Mouse (Mus musculus): Measurements from ENCODE around the gene Ihh. TPM values are rescaled to one million over a fixed set of nuclear protein-coding genes. Genes with fewer than 3 reads are reported as not detected.

Gene Ihh
- polyA plus RNA-seq, 1 experiment from 2014 or later = 2.2 TPM

DNA sequence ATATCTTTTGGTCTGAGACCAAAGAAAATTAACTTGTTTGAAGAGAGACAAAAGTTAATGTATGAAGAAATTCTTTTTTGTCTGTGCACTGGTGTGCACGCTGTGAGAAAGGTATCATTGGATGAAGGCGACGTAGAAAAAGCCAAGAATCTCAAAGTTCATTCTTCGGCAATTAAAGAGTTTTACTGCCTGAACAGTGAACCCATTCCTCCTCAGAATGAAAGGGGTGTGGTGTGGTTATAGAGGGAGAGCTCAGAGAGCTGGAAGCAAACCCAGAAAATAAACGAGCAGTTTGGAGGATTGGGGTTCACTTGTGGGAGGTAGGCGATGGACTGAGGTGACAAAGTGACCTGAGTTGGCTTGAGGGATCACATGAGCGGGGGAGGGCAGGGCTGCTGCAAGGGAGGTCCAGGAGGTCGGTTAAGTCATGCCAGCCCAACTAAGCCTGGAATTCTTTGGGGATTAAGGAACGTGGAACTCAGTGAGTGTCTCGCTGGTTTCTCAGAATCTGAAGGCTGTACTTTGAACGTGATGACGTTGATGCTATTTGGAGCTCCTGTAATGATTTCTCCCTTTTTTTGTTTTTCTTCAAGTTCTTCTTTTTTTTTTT, 15.1 kb downstream of the Ihh start:
- H3K9me3 ChIP-seq (ENCODE audit: control insufficient read depth, low read length) = no peaks in the 10 kb centered on the region
- WGBS = 43% methylated on average over 12 of the region's 12 CpGs
- DNase-seq (ENCODE audit: low spot score) = no peak

DNA sequence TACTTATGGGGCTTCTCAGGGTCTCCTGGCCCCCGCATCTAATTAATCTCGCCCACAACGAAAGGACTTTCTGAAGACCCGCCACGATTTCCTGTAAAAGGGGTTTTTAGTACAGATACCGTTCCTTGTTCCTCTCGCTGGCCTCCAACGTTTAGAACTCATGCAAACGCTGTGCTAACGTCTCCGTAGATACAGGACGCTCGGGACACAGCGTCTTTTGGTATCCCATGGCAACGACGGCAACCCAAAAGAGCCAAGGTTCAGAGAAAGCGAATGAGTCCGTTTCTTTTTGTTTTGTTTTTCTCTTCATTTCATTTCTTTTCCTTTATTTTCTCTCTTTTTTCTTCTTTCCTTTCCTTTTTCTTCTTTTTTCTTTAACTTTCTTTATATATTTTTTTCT, 16.1 kb downstream of the Ihh start, which contains the start of gene Cfap65:
Gene Cfap65 (minus strand): TSS at position 198 of the 400 bp plus-strand sequence.
- no peaks in the 10 kb centered on the region for H3K9me3 ChIP-seq (ENCODE audit: control insufficient read depth, low read length)
- under 1% methylated on average over 18 of the region's 18 CpGs for WGBS
- H3K4me1 ChIP-seq (ENCODE audit: control insufficient read depth, insufficient read depth, low read length) = no peaks in the 10 kb centered on the region
- no peak within 1 kb of the TSS for H3K27ac ChIP-seq (replicated peaks; ENCODE audit: low read depth, low read length)
- H3K4me3 ChIP-seq (ENCODE audit: low read depth, low read length) = peak within 1 kb of the TSS; percentile 18; the same call in 1 of the 2 replicates
- no peak within 1 kb of the TSS for H3K9ac ChIP-seq (ENCODE audit: low read depth, low read length)
- no peaks in the 10 kb centered on the region for H3K36me3 ChIP-seq (ENCODE audit: control insufficient read depth, insufficient read depth, low read length)
- peak within 1 kb of the TSS; percentile 45 for H3K4me2 ChIP-seq (ENCODE audit: low read depth, low read length)
- H3K27me3 ChIP-seq (replicated peaks; ENCODE audit: control insufficient read depth, insufficient read depth, low read length) = peaks cover 33% of the 10 kb centered on the region
- ATAC-seq (ENCODE audit: low read depth) (no peak), DNase-seq (ENCODE audit: low spot score) (peak; percentile 54)

More for the DNA sequence above, 15.1 kb downstream of the Ihh start:
- no peak overlapping the region for H3K9ac ChIP-seq (ENCODE audit: low read depth, low read length)
- H3K4me1 ChIP-seq (ENCODE audit: control insufficient read depth, insufficient read depth, low read length) = no peaks in the 10 kb centered on the region
- H3K4me3 ChIP-seq (ENCODE audit: low read depth, low read length) = no peak overlapping the region
- peaks cover 39% of the 10 kb centered on the region for H3K27me3 ChIP-seq (replicated peaks; ENCODE audit: control insufficient read depth, insufficient read depth, low read length)
- no peak for ATAC-seq (ENCODE audit: low read depth)
- H3K27ac ChIP-seq (replicated peaks; ENCODE audit: low read depth, low read length) = no peak overlapping the region
- no peak overlapping the region for H3K4me2 ChIP-seq (ENCODE audit: low read depth, low read length)
- no peaks in the 10 kb centered on the region for H3K36me3 ChIP-seq (ENCODE audit: control insufficient read depth, insufficient read depth, low read length)

DNA sequence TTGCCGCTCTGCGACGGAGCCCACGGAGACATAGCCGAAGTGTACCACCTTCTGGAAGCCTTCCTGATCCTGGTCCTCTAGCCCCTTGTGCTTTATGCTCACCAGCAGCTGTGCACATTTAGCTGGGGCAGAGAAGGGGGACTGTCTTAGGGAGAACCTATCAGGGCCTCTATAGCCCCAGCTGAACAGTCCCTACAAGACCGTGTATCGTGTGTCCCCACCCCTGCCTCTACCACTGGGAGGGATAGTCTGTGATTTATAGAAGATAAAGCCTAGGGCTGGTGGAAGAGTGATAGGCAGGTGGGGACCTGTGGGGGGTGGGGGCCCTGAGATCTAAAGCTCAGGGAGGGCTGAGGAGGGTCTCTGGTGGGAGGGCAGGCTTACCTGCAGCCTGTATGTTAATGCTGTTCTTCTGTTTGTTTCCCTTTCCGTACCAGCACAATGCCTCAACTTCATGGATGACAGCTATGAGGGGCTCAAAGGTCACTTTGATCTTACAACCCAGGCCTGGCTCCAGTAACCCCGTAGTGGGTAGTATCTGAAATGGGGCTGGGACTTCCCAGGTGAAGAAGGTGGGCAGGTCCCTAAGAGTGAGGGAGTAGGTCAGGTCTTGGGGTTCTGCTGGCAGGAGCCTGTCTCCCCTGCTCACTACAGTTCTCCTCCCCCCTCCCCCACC, 23.7 kb downstream of the Ihh start:
- 83% methylated on average over 9 of the region's 9 CpGs for WGBS
- H3K9me3 ChIP-seq (ENCODE audit: control insufficient read depth, low read length) = no peaks in the 10 kb centered on the region
- no peak for DNase-seq (ENCODE audit: low spot score)
- H3K4me1 ChIP-seq (ENCODE audit: control insufficient read depth, insufficient read depth, low read length) = no peaks in the 10 kb centered on the region
- H3K9ac ChIP-seq (ENCODE audit: low read depth, low read length) = no peak overlapping the region
- no peaks in the 10 kb centered on the region for H3K36me3 ChIP-seq (ENCODE audit: control insufficient read depth, insufficient read depth, low read length)
- no peak overlapping the region for H3K4me2 ChIP-seq (ENCODE audit: low read depth, low read length)
- H3K27me3 ChIP-seq (replicated peaks; ENCODE audit: control insufficient read depth, insufficient read depth, low read length) = peaks cover 19% of the 10 kb centered on the region
- H3K4me3 ChIP-seq (ENCODE audit: low read depth, low read length) = no peak overlapping the region
- no peak for ATAC-seq (ENCODE audit: low read depth)
- no peak overlapping the region for H3K27ac ChIP-seq (replicated peaks; ENCODE audit: low read depth, low read length)

DNA sequence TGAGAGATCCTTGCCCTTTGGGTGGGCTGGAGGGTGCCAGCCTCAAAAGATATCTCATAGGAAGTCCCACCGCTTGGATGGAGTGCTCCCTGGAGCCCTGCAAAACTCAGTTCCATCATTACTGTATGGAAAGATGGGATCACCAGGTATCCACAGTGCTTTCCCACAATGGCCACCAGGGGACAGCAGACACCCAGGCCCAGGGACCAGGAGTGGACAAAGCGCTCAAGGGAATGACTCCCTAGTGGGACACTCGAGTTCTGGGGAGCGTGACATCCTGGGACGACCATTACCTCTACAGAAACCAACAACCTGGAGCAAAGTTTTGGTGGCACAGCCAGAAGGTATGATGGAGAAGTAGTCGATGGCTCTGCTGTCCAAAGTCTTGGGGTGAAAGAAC, 24.8 kb downstream of the Ihh start:
- H3K9me3 ChIP-seq (ENCODE audit: control insufficient read depth, low read length) = no peaks in the 10 kb centered on the region
- H3K27ac ChIP-seq (replicated peaks; ENCODE audit: low read depth, low read length) = no peak overlapping the region
- no peaks in the 10 kb centered on the region for H3K4me1 ChIP-seq (ENCODE audit: control insufficient read depth, insufficient read depth, low read length)
- no peak overlapping the region for H3K4me2 ChIP-seq (ENCODE audit: low read depth, low read length)
- H3K9ac ChIP-seq (ENCODE audit: low read depth, low read length) = no peak overlapping the region
- DNase-seq (ENCODE audit: low spot score) (no peak), ATAC-seq (ENCODE audit: low read depth) (no peak)
- H3K27me3 ChIP-seq (replicated peaks; ENCODE audit: control insufficient read depth, insufficient read depth, low read length) = peaks cover 15% of the 10 kb centered on the region
- H3K36me3 ChIP-seq (ENCODE audit: control insufficient read depth, insufficient read depth, low read length) = no peaks in the 10 kb centered on the region
- H3K4me3 ChIP-seq (ENCODE audit: low read depth, low read length) = no peak overlapping the region
- 32% methylated on average over 6 of the region's 6 CpGs for WGBS

GRCm38 (mm10) chr1:74924464-74924863, 27.0 kb downstream of the Ihh start:
- WGBS = 47% methylated on average over 4 of the region's 4 CpGs
- Histone ChIP-seq H3K9me3 (ENCODE audit: control insufficient read depth, low read length) (no peaks in the 10 kb centered on the region), H3K4me3 (ENCODE audit: low read depth, low read length) (no peak overlapping the region)

GRCm38 (mm10) chr1:74915706-74916105, 35.8 kb downstream of the Ihh start:
- H3K9me3 ChIP-seq (ENCODE audit: control insufficient read depth, low read length) = no peaks in the 10 kb centered on the region
- no peak for DNase-seq (ENCODE audit: low spot score)
- H3K27me3 ChIP-seq (replicated peaks; ENCODE audit: control insufficient read depth, insufficient read depth, low read length) = peaks cover 7% of the 10 kb centered on the region; the same call in 1 of the 2 replicates
- no peak overlapping the region for H3K9ac ChIP-seq (ENCODE audit: low read depth, low read length)
- no peak for ATAC-seq (ENCODE audit: low read depth)
- H3K4me3 ChIP-seq (ENCODE audit: low read depth, low read length) = no peak overlapping the region
- no peak overlapping the region for H3K27ac ChIP-seq (replicated peaks; ENCODE audit: low read depth, low read length)
- H3K36me3 ChIP-seq (ENCODE audit: control insufficient read depth, insufficient read depth, low read length) = no peaks in the 10 kb centered on the region
- H3K4me2 ChIP-seq (ENCODE audit: low read depth, low read length) = no peak overlapping the region
- H3K4me1 ChIP-seq (ENCODE audit: control insufficient read depth, insufficient read depth, low read length) = no peaks in the 10 kb centered on the region
- WGBS = 32% methylated on average over 13 of the region's 13 CpGs

More at GRCm38 (mm10) chr1:74924464-74924863, 27.0 kb downstream of the Ihh start:
- H3K27ac ChIP-seq (replicated peaks; ENCODE audit: low read depth, low read length) = no peak overlapping the region
- no peak for ATAC-seq (ENCODE audit: low read depth)
- no peak for DNase-seq (ENCODE audit: low spot score)
- 0 out of 2 replicates have a peak, but pooled peaks cover 9% of the 10 kb centered on the region for H3K27me3 ChIP-seq (replicated peaks; ENCODE audit: control insufficient read depth, insufficient read depth, low read length)
- H3K9ac ChIP-seq (ENCODE audit: low read depth, low read length) = no peak overlapping the region
- H3K36me3 ChIP-seq (ENCODE audit: control insufficient read depth, insufficient read depth, low read length) = no peaks in the 10 kb centered on the region
- H3K4me1 ChIP-seq (ENCODE audit: control insufficient read depth, insufficient read depth, low read length) = no peaks in the 10 kb centered on the region
- H3K4me2 ChIP-seq (ENCODE audit: low read depth, low read length) = no peak overlapping the region

DNA sequence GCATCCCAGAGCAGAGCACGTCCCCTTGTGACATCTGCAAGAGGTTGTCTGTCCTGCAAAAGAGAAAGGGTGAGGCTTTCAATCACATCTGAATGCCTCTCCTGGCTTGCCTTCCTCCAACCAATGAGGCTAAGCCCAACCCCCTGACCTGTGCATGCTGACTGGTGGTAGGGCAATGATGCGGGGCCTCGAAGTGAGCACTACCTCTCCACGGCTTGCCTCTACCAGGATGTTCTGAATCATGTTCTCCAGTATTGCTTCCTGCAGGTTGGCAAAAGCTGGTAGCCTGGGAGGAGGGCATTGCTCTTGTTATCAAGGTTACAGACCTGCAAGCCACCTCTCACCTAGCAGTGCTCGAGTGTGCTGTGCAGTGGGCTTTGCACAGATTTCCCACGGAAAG, 49.3 kb downstream of the Ihh start:
- Histone ChIP-seq H3K9me3 (ENCODE audit: control insufficient read depth, low read length) (no peaks in the 10 kb centered on the region), H3K9ac (ENCODE audit: low read depth, low read length) (no peak overlapping the region), H3K4me2 (ENCODE audit: low read depth, low read length) (no peak overlapping the region), H3K4me1 (ENCODE audit: control insufficient read depth, insufficient read depth, low read length) (no peaks in the 10 kb centered on the region), H3K36me3 (ENCODE audit: control insufficient read depth, insufficient read depth, low read length) (no peaks in the 10 kb centered on the region), H3K4me3 (ENCODE audit: low read depth, low read length) (no peak overlapping the region), H3K27me3 (replicated peaks; ENCODE audit: control insufficient read depth, insufficient read depth, low read length) (peaks cover 79% of the 10 kb centered on the region), H3K27ac (replicated peaks; ENCODE audit: low read depth, low read length) (no peak overlapping the region)
- ATAC-seq (ENCODE audit: low read depth) (no peak), DNase-seq (ENCODE audit: low spot score) (no peak)
- 16% methylated on average over 6 of the region's 6 CpGs for WGBS

DNA sequence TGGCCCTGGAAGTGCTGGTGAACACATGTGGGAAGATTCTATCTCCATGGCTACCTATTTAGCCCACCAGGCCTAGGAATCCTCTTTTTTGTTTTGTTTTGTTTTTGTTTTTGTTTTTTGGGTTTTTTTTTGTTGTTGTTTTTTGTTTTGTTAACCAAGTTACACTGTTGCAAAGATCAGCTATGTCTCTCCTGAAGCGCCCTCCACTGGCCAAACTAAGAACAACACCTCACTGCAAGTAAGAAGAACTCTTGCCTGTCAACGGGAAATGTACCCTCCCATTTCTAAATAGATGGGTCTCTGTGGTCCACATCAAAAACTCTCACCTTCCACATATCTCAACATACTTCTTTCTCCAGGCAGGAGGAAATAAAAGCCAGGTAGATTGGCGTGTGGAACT, 49.8 kb downstream of the Ihh start:
- no peak for ATAC-seq (ENCODE audit: low read depth)
- H3K27ac ChIP-seq (replicated peaks; ENCODE audit: low read depth, low read length) = no peak overlapping the region
- no peaks in the 10 kb centered on the region for H3K36me3 ChIP-seq (ENCODE audit: control insufficient read depth, insufficient read depth, low read length)
- H3K4me1 ChIP-seq (ENCODE audit: control insufficient read depth, insufficient read depth, low read length) = no peaks in the 10 kb centered on the region
- H3K9ac ChIP-seq (ENCODE audit: low read depth, low read length) = no peak overlapping the region
- no peak overlapping the region for H3K4me3 ChIP-seq (ENCODE audit: low read depth, low read length)
- H3K27me3 ChIP-seq (replicated peaks; ENCODE audit: control insufficient read depth, insufficient read depth, low read length) = peaks cover 84% of the 10 kb centered on the region
- H3K9me3 ChIP-seq (ENCODE audit: control insufficient read depth, low read length) = no peaks in the 10 kb centered on the region
- WGBS = 4% methylated on average over 3 of the region's 3 CpGs
- no peak overlapping the region for H3K4me2 ChIP-seq (ENCODE audit: low read depth, low read length)
- peak; percentile 22 for DNase-seq (ENCODE audit: low spot score)

All from embryonic facial prominence, embryonic 14.5 days (tissue).